Mouse (Mus musculus): Measurements from ENCODE around the gene Clcf1.
A peak's percentile ranks its signal among the peaks of the same experiment; 100 is the strongest.

DNA sequence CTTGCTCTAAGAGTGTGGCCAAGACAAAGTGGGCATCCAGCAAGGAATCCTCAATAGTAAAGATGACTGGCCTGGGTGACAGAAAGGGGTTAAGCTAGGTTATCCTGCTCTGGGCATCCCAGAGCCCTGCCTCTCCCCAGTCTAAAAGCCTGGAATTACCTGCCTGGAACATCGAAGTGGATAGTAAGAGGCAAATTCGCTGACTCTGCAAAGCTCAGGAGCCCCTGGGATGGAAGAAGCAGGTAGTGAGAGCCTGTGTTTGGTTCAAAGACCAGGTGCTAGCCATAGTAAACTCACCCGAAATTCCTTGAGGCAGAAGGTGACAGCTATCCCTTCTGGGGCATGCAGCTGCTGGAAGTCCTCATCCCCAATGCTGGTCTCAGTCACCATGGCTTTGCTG, 16.9 kb upstream of the Clcf1 start:
- TF ChIP-seq POLR2A (IDR thresholded peaks at IDR 0.05; ENCODE audit: insufficient read length, low read depth) = peak; percentile 9
- no peak for TF ChIP-seq TCF12 (IDR thresholded peaks at IDR 0.05; ENCODE audit: insufficient read depth, poor library complexity, severe bottlenecking)
- TF ChIP-seq MAX (IDR thresholded peaks at IDR 0.05; ENCODE audit: low read depth) = no peak
- no peak for TF ChIP-seq USF1 (IDR thresholded peaks at IDR 0.05; ENCODE audit: low read depth)
- TF ChIP-seq SRF (IDR thresholded peaks at IDR 0.05; ENCODE audit: control insufficient read depth, insufficient read length, low read depth) = no peak
- peak in 1 of 3 experiments; percentile 2 for TF ChIP-seq MYOD1 (IDR thresholded peaks at IDR 0.05; ENCODE audit: control insufficient read depth in 1 of 3, insufficient read length in 2 of 3, low read depth in 2 of 3)
- TF ChIP-seq MYOG (IDR thresholded peaks at IDR 0.05; ENCODE audit: control insufficient read depth in 1 of 3, insufficient read depth in 1 of 3, insufficient read length in 2 of 3, low read depth in 2 of 3) = no peak
- TF ChIP-seq E2F4 (IDR thresholded peaks at IDR 0.05; ENCODE audit: insufficient read depth) = no peak
- TF ChIP-seq POLR2AphosphoS2 (IDR thresholded peaks at IDR 0.05; ENCODE audit: insufficient read length, low read depth) = peak; percentile 55
- TF ChIP-seq CEBPB (IDR thresholded peaks at IDR 0.05; ENCODE audit: insufficient read depth, poor library complexity, severe bottlenecking) = no peak
- no peak for TF ChIP-seq REST (IDR thresholded peaks at IDR 0.05; ENCODE audit: insufficient read depth, insufficient read length)

All from myocyte (in vitro differentiated cells).